In genomic region chr12:112340248-112340647, GRCm38 (mm10) we compare ENCODE assay signal across 26 mouse cellular contexts.
DNase-seq lines count a peak whose midpoint lies in the region; ATAC-seq lines count a peak whose summit lies in the region.
"Had no signal": no experiment of that assay in that cellular context is flagged by ENCODE, and none has a peak within 500 bp of the region (broad histone marks: within the 10 kb centered on the region; RNA-seq: fewer than 3 reads in every experiment).

No protein-coding gene starts in this region.

- H3K9me3 ChIP-seq in hindbrain, embryonic 13.5 days = no peaks in the 10 kb centered on the region
- no peaks in the 10 kb centered on the region for H3K9me3 ChIP-seq in hindbrain, embryonic 11.5 days (ENCODE audit: control insufficient read depth, low read length)
- no peaks in the 10 kb centered on the region for H3K9me3 ChIP-seq in limb, embryonic 10.5 days (replicated peaks)
- H3K9me3 ChIP-seq: heart, embryonic 10.5 days; heart, embryonic 15.5 days; hindbrain, embryonic 15.5 days; kidney, embryonic 15.5 days; limb, embryonic 12.5 days; liver, embryonic 15.5 days; lung, embryonic 15.5 days; neural tube, embryonic 12.5 days had no signal

- WGBS in hindbrain, embryonic 13.5 days = 54% methylated on average over 5 of the region's 5 CpGs
- 75% methylated on average over 5 of the region's 5 CpGs for WGBS in hindbrain, embryonic 11.5 days
- 80% methylated on average over 5 of the region's 5 CpGs for WGBS in limb, embryonic 10.5 days

- no peak overlapping the region for H3K9ac ChIP-seq in hindbrain, embryonic 13.5 days
- no peak overlapping the region for H3K9ac ChIP-seq in hindbrain, embryonic 11.5 days (ENCODE audit: low read depth, low read length)
- H3K9ac ChIP-seq: heart, embryonic 15.5 days; hindbrain, embryonic 15.5 days; kidney, embryonic 15.5 days; limb, embryonic 12.5 days; liver, embryonic 15.5 days; lung, embryonic 15.5 days; neural tube, embryonic 12.5 days had no signal

- no peaks in the 10 kb centered on the region for H3K36me3 ChIP-seq in hindbrain, embryonic 13.5 days
- H3K36me3 ChIP-seq in hindbrain, embryonic 11.5 days (ENCODE audit: control insufficient read depth, insufficient read depth, low read length) = no peaks in the 10 kb centered on the region
- no peaks in the 10 kb centered on the region for H3K36me3 ChIP-seq in limb, embryonic 10.5 days
- H3K36me3 ChIP-seq: heart, embryonic 10.5 days; heart, embryonic 15.5 days; hindbrain, embryonic 15.5 days; kidney, embryonic 15.5 days; limb, embryonic 12.5 days; liver, embryonic 15.5 days; lung, embryonic 15.5 days; neural tube, embryonic 12.5 days had no signal

- peaks cover 61% of the 10 kb centered on the region for H3K4me1 ChIP-seq in hindbrain, embryonic 13.5 days (replicated peaks)
- peaks cover 8% of the 10 kb centered on the region for H3K4me1 ChIP-seq in hindbrain, embryonic 11.5 days (replicated peaks; ENCODE audit: control insufficient read depth, insufficient read depth, low read length)
- H3K4me1 ChIP-seq in brown adipose tissue, adult 24 weeks (ENCODE audit: control insufficient read depth, insufficient read depth, insufficient read length, low read length) = peaks cover 39% of the 10 kb centered on the region
- peaks cover 64% of the 10 kb centered on the region for H3K4me1 ChIP-seq in limb, embryonic 10.5 days
- H3K4me1 ChIP-seq: liver, embryonic 15.5 days had no signal

- peaks cover 9% of the 10 kb centered on the region; the same call in 1 of the 2 replicates for H3K27me3 ChIP-seq in hindbrain, embryonic 13.5 days
- H3K27me3 ChIP-seq in hindbrain, embryonic 11.5 days (ENCODE audit: control insufficient read depth, insufficient read depth, low read length) = no peaks in the 10 kb centered on the region; the same call in 1 of the 2 replicates
- peaks cover 44% of the 10 kb centered on the region for H3K27me3 ChIP-seq in limb, embryonic 10.5 days (ENCODE audit: low read depth, poor library complexity, severe bottlenecking)
- H3K27me3 ChIP-seq: hindbrain, embryonic 15.5 days; liver, embryonic 15.5 days; lung, embryonic 15.5 days had no signal

- H3K4me2 ChIP-seq in hindbrain, embryonic 13.5 days = no peak overlapping the region
- H3K4me2 ChIP-seq in hindbrain, embryonic 11.5 days (replicated peaks; ENCODE audit: low read depth, low read length) = no peak overlapping the region
- H3K4me2 ChIP-seq: heart, embryonic 15.5 days; hindbrain, embryonic 15.5 days; kidney, embryonic 15.5 days; limb, embryonic 12.5 days; liver, embryonic 15.5 days; lung, embryonic 15.5 days; midbrain, embryonic 11.5 days; neural tube, embryonic 12.5 days had no signal

- H3K27ac ChIP-seq in hindbrain, embryonic 13.5 days = 0 out of 2 replicates have a peak overlapping the region, but pooled peaks have one; percentile 10
- no peak overlapping the region for H3K27ac ChIP-seq in hindbrain, embryonic 11.5 days (ENCODE audit: low read depth, low read length)
- peak overlapping the region; percentile 61 for H3K27ac ChIP-seq in brown adipose tissue, adult 24 weeks (replicated peaks; ENCODE audit: low read depth, low read length)
- H3K27ac ChIP-seq in limb, embryonic 10.5 days = peak overlapping the region; percentile 39; the same call in 1 of the 2 replicates
- H3K27ac ChIP-seq: heart, embryonic 10.5 days; heart, embryonic 15.5 days; hindbrain, embryonic 15.5 days; kidney, embryonic 15.5 days; layer of hippocampus, adult 2 months; limb, embryonic 12.5 days; liver, embryonic 15.5 days; lung, embryonic 15.5 days; neural tube, embryonic 12.5 days had no signal

- ATAC-seq in hindbrain, embryonic 13.5 days (ENCODE audit: low FRiP score) = no peak
- no peak for ATAC-seq in hindbrain, embryonic 11.5 days (ENCODE audit: low FRiP score)
- ATAC-seq: forebrain, embryonic 14.5 days; inflammation-experienced regulatory T-cells, adult 6 months; midbrain, embryonic 16.5 days had no signal

- no peak overlapping the region for H3K4me3 ChIP-seq in hindbrain, embryonic 13.5 days
- no peak overlapping the region for H3K4me3 ChIP-seq in hindbrain, embryonic 11.5 days (ENCODE audit: low read depth, low read length)
- H3K4me3 ChIP-seq in brown adipose tissue, adult 24 weeks (ENCODE audit: insufficient read depth, low read depth, low read length) = no peak overlapping the region
- H3K4me3 ChIP-seq in limb, embryonic 10.5 days = no peak overlapping the region
- H3K4me3 ChIP-seq: heart, embryonic 10.5 days; heart, embryonic 15.5 days; hindbrain, embryonic 15.5 days; kidney, embryonic 15.5 days; layer of hippocampus, adult 2 months; limb, embryonic 12.5 days; liver, embryonic 15.5 days; lung, embryonic 15.5 days; myocyte; neural tube, embryonic 12.5 days had no signal

- DNase-seq in hindbrain, embryonic 11.5 days (ENCODE audit: low spot score) = no peak
- peak; percentile 58 to 71 for DNase-seq in right cerebral cortex, postnatal 10 days (ENCODE audit: low spot score in 2 of 2)
- no peak for DNase-seq in right cerebral cortex, postnatal 25 days
- no peak for DNase-seq in limb, embryonic 10.5 days (ENCODE audit: low spot score)
- no peak for DNase-seq in adrenal gland, adult 8-10 months
- no peak for DNase-seq in heart, adult 8-10 months (ENCODE audit: low spot score)
- DNase-seq: cerebellum, adult 18-20 months; gastrocnemius, postnatal 14 days; kidney, adult 11 months; thymus, postnatal 14 days had no signal

Comparison
In these comparisons a context has a peak if more than half of its experiments do, and no peak if none do; other contexts are left out.
1. DNase-seq: peak in right cerebral cortex, postnatal 10 days (2 of 2); none in hindbrain, embryonic 11.5 days (single experiment), right cerebral cortex, postnatal 25 days (single experiment), limb, embryonic 10.5 days (single experiment), adrenal gland, adult 8-10 months (single experiment) and heart, adult 8-10 months (single experiment).